Mouse (Mus musculus): ENCODE data around the gene Dhx35. TPM values are rescaled to one million over a fixed set of nuclear protein-coding genes. Genes with fewer than 3 reads are reported as not detected.

Gene Dhx35
- polyA plus RNA-seq, 1 experiment from 2014 or later: 18.0 TPM

DNA sequence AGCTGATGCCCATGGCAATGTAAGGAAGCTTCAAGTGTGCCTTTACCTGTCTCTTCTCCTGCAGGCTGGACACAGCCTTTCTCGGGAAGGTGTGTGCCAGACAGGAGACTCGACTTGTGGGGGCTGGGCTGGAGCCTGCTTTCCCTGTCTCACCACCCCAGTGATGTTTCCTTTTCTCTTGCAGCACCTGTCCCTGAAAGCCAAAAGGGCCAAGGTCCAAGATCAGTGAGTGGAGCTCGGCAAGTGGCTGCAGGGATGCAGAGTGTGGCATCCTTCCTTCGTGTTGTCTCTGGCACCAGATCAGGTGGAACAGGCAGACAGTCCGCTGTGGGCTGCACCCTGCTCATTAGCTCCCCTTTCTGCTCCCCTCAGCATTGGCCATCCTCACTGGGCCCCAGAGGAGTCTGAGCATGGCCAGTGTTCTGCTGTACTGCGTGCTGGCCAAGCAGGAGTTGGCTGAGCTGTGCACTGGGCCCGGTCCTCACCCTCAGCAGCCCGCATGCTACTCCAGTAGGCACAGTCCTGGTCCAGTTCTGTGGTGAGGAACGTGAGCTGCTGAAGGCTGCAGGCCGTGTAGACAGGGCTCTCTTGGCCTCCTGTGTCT, 62.4 kb downstream of the Dhx35 start:
- ATAC-seq (replicated peaks; ENCODE audit: low FRiP score): no peak
- no peak overlapping the region for H3K27ac ChIP-seq
- H3K4me2 ChIP-seq: no peak overlapping the region
- H3K36me3 ChIP-seq: peaks cover 52% of the 10 kb centered on the region
- 0 out of 2 replicates have a peak, but pooled peaks cover 4% of the 10 kb centered on the region for H3K4me1 ChIP-seq
- WGBS: 82% methylated on average over 10 of the region's 10 CpGs
- no peak overlapping the region for H3K4me3 ChIP-seq (replicated peaks)
- no peak overlapping the region for H3K9ac ChIP-seq
- H3K27me3 ChIP-seq: no peaks in the 10 kb centered on the region
- no peaks in the 10 kb centered on the region for H3K9me3 ChIP-seq (replicated peaks)

GRCm38 (mm10) chr2:158857579-158857978, 63.0 kb downstream of the Dhx35 start:
- H3K4me1 ChIP-seq: 0 out of 2 replicates have a peak, but pooled peaks cover 4% of the 10 kb centered on the region
- no peaks in the 10 kb centered on the region for H3K27me3 ChIP-seq
- H3K36me3 ChIP-seq: peaks cover 47% of the 10 kb centered on the region
- no peak overlapping the region for H3K9ac ChIP-seq
- 88% methylated on average over 15 of the region's 15 CpGs for WGBS
- ATAC-seq (replicated peaks; ENCODE audit: low FRiP score): no peak
- H3K4me3 ChIP-seq (replicated peaks): no peak overlapping the region
- H3K4me2 ChIP-seq: no peak overlapping the region
- no peak overlapping the region for H3K27ac ChIP-seq
- no peaks in the 10 kb centered on the region for H3K9me3 ChIP-seq (replicated peaks)

GRCm38 (mm10) chr2:158861115-158861514, 66.5 kb downstream of the Dhx35 start:
- no peak for ATAC-seq (replicated peaks; ENCODE audit: low FRiP score)
- H3K27me3 ChIP-seq: no peaks in the 10 kb centered on the region
- H3K4me3 ChIP-seq (replicated peaks): no peak overlapping the region
- no peak overlapping the region for H3K9ac ChIP-seq
- H3K4me1 ChIP-seq: 0 out of 2 replicates have a peak, but pooled peaks cover 4% of the 10 kb centered on the region
- no peaks in the 10 kb centered on the region for H3K9me3 ChIP-seq (replicated peaks)
- peaks cover 20% of the 10 kb centered on the region for H3K36me3 ChIP-seq
- 41% methylated on average over 2 of the region's 2 CpGs for WGBS
- no peak overlapping the region for H3K27ac ChIP-seq
- H3K4me2 ChIP-seq: no peak overlapping the region

GRCm38 (mm10) chr2:158863341-158864125, 68.9 kb downstream of the Dhx35 start:
- Histone ChIP-seq H3K4me3 (replicated peaks) (no peak overlapping the region), H3K4me2 (no peak overlapping the region), H3K9ac (no peak overlapping the region), H3K4me1 (0 out of 2 replicates have a peak, but pooled peaks cover 11% of the 10 kb centered on the region), H3K27ac (no peak overlapping the region), H3K27me3 (no peaks in the 10 kb centered on the region), H3K9me3 (replicated peaks) (no peaks in the 10 kb centered on the region), H3K36me3 (peaks cover 5% of the 10 kb centered on the region)
- WGBS: 54% methylated on average over 11 of the region's 11 CpGs
- ATAC-seq (replicated peaks; ENCODE audit: low FRiP score): 0 out of 2 replicates have a peak, but pooled peaks have one; percentile 27

- Histone ChIP-seq H3K27ac (no peak overlapping the region), H3K4me1 (0 out of 2 replicates have a peak, but pooled peaks cover 16% of the 10 kb centered on the region), H3K27me3 (no peaks in the 10 kb centered on the region), H3K4me3 (replicated peaks) (no peak overlapping the region), H3K9me3 (replicated peaks) (no peaks in the 10 kb centered on the region), H3K36me3 (peaks cover 2% of the 10 kb centered on the region), H3K4me2 (no peak overlapping the region), H3K9ac (no peak overlapping the region)
- ATAC-seq (replicated peaks; ENCODE audit: low FRiP score): no peak
- WGBS: 86% methylated on average over 4 of the region's 4 CpGs
Measured at GRCm38 (mm10) chr2:158864126-158864458, 69.5 kb downstream of the Dhx35 start.

DNA sequence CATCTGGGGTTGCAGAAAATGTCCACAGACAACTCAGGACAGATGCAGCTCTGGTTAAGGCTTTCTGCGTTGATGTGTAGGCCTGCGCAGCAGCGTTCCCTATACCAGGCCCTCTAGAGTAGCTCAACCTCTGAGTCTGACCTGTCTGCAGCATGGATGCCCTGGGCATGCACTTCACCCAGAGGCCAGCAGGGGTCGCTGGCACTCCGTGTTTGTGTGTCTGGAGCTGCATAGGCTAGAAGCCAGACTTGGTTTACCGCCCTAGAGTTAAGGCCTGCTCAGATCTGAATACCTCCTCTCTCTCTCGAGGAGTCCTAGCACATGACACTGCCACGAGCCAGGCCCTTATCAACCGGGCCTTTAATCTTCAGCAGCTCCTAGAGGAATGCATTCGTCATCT, 70.8 kb downstream of the Dhx35 start:
- no peak overlapping the region for H3K27ac ChIP-seq
- H3K9me3 ChIP-seq (replicated peaks): no peaks in the 10 kb centered on the region
- no peak overlapping the region for H3K4me2 ChIP-seq
- no peaks in the 10 kb centered on the region for H3K36me3 ChIP-seq
- H3K9ac ChIP-seq: no peak overlapping the region
- 25% methylated on average over 10 of the region's 10 CpGs for WGBS
- H3K27me3 ChIP-seq: no peaks in the 10 kb centered on the region
- ATAC-seq (replicated peaks; ENCODE audit: low FRiP score): peak; percentile 43
- H3K4me3 ChIP-seq (replicated peaks): no peak overlapping the region
- 0 out of 2 replicates have a peak, but pooled peaks cover 25% of the 10 kb centered on the region for H3K4me1 ChIP-seq

DNA sequence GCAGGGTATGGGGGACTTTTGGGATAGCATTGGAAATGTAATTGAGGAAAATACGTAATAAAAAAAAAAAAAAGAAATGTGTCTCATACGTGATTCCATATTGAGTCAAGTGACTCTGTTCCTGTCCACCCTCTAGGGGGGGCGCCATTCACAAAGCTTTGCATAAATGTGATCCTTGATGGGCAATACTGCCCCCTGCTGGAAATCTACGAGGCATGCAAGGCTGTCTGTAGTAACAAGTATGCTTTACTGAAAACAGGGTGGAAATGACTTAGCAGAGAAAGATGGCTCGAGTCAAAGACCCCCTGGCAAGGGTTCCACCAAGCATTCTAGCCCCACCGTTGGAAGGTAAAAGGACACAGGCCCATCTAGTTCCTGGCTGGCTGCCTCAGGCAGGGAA, 92.0 kb downstream of the Dhx35 start:
- Histone ChIP-seq H3K4me3 (replicated peaks) (no peak overlapping the region), H3K27ac (no peak overlapping the region), H3K9ac (no peak overlapping the region), H3K4me2 (no peak overlapping the region), H3K4me1 (no peaks in the 10 kb centered on the region), H3K36me3 (no peaks in the 10 kb centered on the region), H3K27me3 (no peaks in the 10 kb centered on the region), H3K9me3 (replicated peaks) (no peaks in the 10 kb centered on the region)
- 63% methylated on average over 6 of the region's 6 CpGs for WGBS
- no peak for ATAC-seq (replicated peaks; ENCODE audit: low FRiP score)

DNA sequence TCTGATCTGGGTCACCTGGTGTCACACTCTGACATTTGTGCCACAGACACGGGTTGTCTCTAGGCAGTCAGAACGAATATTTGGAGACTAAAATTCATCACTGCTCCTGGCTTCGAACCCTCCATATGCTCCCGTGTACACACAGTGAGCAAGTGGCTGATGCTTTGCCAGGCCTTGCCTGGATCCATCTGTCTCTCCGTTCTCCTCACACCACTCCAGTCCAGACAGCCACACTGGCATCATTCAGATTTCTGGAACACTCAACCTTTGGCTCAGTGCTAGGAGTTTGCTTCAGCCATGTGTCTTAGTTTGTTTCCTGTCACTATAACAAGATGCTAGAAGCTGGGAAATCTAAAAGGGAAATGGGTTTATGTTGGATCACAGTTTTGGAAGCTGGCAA, 93.9 kb downstream of the Dhx35 start:
- no peak overlapping the region for H3K4me3 ChIP-seq (replicated peaks)
- no peak for ATAC-seq (replicated peaks; ENCODE audit: low FRiP score)
- no peaks in the 10 kb centered on the region for H3K36me3 ChIP-seq
- no peak overlapping the region for H3K4me2 ChIP-seq
- no peak overlapping the region for H3K9ac ChIP-seq
- H3K9me3 ChIP-seq (replicated peaks): no peaks in the 10 kb centered on the region
- H3K4me1 ChIP-seq: peaks cover 8% of the 10 kb centered on the region; the same call in 1 of the 2 replicates
- WGBS: 83% methylated on average over 5 of the region's 5 CpGs
- H3K27ac ChIP-seq: no peak overlapping the region
- no peaks in the 10 kb centered on the region for H3K27me3 ChIP-seq

DNA sequence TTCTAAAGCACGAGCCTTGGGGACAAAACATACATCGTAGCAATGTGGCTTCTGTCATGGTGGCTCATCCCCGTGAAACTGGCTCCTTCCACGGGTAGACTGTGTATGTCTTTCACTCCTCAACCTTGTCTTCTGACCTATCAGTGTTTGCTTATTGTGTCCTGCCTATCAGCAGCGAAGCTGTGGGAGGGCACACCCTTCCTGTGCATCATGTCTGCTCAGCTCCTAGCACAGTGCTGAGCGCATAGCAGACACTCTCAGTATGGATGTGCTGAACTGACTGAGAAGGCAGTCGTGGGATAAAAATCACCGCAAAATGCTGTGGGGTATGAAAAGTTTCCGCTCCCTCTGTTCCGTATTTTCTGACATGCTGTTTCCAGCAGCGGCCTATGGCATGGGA, 94.6 kb downstream of the Dhx35 start:
- Histone ChIP-seq H3K27ac (no peak overlapping the region), H3K27me3 (no peaks in the 10 kb centered on the region), H3K4me1 (peaks cover 9% of the 10 kb centered on the region; the same call in 1 of the 2 replicates), H3K4me3 (replicated peaks) (no peak overlapping the region), H3K4me2 (no peak overlapping the region), H3K9ac (no peak overlapping the region), H3K9me3 (replicated peaks) (no peaks in the 10 kb centered on the region), H3K36me3 (no peaks in the 10 kb centered on the region)
- 71% methylated on average over 11 of the region's 11 CpGs for WGBS
- ATAC-seq (replicated peaks; ENCODE audit: low FRiP score): no peak

DNA sequence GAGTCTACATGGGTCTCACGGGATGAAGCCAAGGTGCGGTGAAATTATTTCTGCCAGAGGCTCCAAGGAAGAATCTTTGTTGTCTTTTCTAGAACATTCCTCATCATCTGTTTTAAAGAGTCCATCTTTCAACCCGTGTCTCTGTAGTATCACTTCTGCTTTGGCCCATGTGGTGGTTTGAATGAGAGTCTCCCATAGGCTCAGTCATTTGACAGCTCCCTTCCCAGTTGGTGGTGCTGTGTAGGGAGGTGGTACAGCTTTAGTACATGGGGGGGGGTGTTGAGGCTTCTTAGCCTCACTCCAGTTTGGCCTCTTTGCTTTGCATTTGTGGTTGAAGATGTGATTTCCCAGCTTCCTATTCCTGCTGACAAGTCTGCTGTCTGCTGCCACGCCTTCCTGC, 96.7 kb downstream of the Dhx35 start:
- Histone ChIP-seq H3K36me3 (no peaks in the 10 kb centered on the region), H3K9me3 (replicated peaks) (no peaks in the 10 kb centered on the region), H3K4me3 (replicated peaks) (no peak overlapping the region), H3K4me1 (peaks cover 9% of the 10 kb centered on the region; the same call in 1 of the 2 replicates), H3K27me3 (no peaks in the 10 kb centered on the region), H3K4me2 (no peak overlapping the region), H3K27ac (no peak overlapping the region), H3K9ac (no peak overlapping the region)
- 84% methylated on average over 4 of the region's 4 CpGs for WGBS
- no peak for ATAC-seq (replicated peaks; ENCODE audit: low FRiP score)

DNA sequence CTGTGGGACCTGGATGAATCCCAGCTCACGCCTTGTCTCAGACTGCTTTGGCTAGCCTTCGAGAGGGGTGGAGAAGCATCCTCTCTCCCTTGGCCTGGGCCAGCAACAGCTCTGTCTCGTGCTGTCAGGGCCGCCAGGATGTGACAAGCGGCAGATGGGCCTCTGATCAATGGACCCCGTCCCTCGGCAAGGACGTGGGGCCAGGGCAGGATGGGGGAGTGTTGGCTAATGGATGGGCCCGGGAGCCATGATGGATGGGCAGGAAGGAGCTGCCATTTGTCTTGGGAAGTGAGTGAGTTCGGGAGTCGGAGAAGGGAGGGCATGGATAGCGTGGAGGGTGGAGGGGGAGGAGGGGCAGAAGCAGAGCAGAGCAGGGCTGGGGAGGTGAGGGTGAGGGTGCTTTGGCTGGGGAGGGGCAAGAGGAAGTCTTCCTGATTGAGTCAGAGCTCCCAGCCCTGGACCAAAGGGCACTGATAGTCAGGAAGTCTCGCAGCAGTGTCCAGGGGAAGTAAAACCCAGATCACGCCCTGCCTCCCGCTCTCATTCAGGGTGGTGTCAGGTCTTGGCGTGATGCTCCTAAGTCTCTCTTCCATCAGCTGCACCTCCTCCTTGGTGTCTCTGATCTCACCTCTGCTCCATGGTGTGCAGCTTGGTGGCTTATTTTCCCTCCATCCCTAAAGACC, 98.7 kb downstream of the Dhx35 start:
- Histone ChIP-seq H3K4me2 (peak overlapping the region; percentile 36; the same call in 1 of the 2 replicates), H3K9me3 (replicated peaks) (no peaks in the 10 kb centered on the region), H3K4me3 (replicated peaks) (no peak overlapping the region), H3K27me3 (no peaks in the 10 kb centered on the region), H3K4me1 (peaks cover 12% of the 10 kb centered on the region; the same call in 1 of the 2 replicates), H3K27ac (no peak overlapping the region), H3K9ac (no peak overlapping the region), H3K36me3 (no peaks in the 10 kb centered on the region)
- WGBS: 6% methylated on average over 16 of the region's 16 CpGs
- peak; percentile 76 for ATAC-seq (replicated peaks; ENCODE audit: low FRiP score)
